Mouse (Mus musculus) retina, adult 2 months (tissue): Measurements from ENCODE around the gene Serinc3.
"Not testable (repeated sequence)": the region's sequence is repeated elsewhere in the genome, so short reads cannot be mapped to it uniquely, and the experiment has no call there.

ENCODE experiments used
- DNase-seq: peaks from one replicate; pipeline ENCODE4 v3.0.0-alpha.2; 2012; ENCODE audit warnings: low read depth, low spot score

Gene Serinc3

GRCm38 (mm10) chr2:163644575-163645385 lies at the start of gene Serinc3:
Gene Serinc3, minus strand, starts transcription at chr2:163645131.
- DNase-seq, result peak; percentile 95

DNA sequence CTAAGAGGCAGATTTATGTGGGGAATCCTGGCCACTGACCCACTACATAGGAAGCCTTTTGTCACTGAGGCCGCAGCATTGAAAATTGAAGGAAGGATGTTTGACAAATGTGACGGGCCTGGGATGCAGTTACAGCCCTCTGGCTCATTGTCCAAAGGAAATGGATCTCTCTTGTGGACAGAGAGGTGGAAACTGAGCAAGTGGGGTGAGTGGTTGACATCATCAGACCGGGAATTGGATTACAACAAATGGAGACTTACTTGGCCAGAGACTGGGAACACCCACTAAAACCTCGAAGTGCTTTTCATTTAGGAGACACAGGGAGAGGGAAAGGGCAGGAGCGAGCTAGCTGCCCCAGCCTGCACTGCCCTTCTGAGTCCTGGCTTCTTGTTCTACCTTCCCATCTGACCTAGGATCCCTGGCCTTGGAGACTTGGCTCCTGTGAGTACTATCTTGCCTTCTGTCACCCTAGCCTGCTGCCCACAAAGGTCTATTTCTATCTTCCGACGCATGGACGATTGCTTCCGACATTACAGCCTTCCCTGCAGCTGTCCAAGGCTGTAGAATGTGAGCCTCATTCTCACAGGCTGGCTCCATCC lies 48.9 kb upstream of the Serinc3 start:
- no peak for DNase-seq

DNA sequence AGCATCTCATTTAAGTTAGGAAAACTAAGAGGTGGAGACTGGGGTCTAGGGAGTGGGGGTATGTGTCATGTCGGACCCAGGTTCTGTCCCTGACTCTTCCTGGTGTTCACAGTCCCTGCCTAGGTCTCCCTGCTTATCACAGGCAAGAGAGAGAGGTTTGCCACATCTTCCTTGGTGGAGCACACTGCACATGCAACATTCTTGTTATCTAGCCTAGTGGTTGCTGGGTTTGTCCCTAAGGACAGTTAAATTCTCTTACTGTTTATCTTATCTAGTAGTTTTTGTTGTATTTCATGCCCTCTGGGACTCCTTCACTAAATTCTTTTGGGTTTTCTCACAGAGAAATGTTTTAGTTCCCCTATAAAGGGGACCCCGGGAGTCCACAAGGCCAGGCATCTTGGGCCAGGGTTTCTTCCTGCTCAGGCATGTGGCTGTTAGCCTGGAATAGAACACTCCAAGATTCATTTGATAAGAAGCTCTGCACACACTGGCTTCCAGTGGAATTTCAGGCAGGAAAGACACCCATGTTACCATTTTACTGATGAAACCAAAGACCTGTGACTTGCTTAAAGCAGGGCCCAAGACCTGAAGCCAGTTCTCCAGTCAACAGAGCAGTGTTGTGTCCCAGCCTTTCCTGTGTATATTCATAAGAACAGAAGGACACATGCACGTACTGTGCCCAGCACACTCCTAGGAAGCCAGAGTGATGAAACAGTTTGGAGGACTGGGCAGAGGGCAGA lies 48.1 kb upstream of the Serinc3 start:
- no peak for DNase-seq

DNA sequence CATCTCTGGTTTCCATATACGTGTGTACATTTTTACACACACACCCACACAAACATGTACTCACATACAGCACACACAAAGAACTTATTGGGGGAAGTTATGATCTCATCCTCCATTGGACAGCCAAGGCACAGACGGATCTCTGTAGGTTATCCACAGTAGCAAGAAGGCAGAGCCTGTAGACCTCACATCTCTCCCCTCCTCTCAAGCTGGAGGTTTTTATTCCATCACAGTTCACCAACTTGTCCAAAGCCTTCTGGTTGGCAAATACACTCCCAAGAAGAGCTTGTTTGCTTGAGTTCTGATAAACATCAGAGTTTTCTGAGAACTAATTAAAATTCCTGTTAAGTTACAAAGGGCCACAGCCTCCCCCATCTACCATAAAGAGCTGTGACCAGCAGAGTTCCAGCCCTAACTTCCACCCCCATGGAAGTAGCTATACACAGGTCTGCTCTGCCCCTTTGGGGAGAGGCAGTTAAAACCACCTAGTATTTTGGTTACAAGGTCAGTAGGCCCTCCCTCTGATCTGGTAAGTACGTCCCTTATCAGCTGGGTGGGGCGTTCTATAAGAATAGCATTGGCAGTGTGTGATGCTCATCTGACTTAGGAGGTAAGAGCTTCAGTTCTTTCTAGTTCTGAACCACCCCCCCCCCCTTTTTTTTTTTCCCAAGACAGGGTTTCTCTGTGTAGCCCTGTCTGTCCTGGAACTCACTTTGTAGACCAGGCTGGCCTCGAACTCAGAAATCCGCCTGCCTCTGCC lies 47.1 kb upstream of the Serinc3 start:
- no peak for DNase-seq

DNA sequence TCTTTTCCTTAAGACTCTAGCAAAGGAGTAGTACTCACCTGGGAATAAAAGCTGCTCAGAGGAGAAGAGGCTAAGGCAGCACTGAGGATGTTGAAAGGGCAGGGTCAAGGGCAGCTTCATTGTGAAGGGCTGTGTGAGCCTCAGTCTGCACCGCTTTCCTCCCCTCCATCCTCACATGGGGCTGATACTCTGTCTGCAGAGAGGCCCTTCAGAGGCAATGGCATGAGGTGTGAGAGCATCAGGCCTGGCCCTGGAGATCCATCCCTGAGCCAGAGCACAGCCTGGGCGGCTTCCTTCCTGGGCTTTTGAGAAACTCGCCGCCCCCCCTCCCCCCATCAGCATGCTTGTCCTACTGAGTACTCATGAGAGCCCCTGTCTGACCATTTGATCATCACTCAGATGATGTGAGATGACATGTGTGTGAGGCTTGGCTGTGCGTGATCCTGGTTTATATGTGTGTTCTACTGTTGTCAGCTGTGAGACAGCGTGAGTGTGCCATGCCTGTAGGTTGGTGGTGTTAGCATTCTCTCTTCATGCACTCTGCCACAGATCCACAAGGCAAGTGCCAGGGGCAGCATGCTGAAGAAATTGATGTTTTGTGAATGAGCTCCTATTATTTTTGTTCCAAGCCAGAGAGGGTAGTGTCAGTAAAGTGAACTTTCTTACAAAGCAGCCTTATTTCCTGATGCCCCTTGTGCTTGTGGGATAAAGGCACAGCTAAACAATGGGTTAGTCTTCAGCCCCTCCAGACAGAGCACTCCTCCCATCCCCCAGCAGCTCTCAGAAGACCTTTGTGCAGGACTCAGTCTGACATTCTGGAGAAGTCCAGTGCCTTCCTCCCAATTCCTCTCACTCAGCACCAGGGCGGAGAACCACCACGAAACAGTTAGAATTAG lies 45.7 kb upstream of the Serinc3 start:
- DNase-seq, result no peak

GRCm38 (mm10) chr2:163689771-163690170 lies 44.8 kb upstream of the Serinc3 start:
- no peak for DNase-seq

- not testable (repeated sequence) for DNase-seq
Observed at GRCm38 (mm10) chr2:163688377-163688776, 43.4 kb upstream of the Serinc3 start.

DNA sequence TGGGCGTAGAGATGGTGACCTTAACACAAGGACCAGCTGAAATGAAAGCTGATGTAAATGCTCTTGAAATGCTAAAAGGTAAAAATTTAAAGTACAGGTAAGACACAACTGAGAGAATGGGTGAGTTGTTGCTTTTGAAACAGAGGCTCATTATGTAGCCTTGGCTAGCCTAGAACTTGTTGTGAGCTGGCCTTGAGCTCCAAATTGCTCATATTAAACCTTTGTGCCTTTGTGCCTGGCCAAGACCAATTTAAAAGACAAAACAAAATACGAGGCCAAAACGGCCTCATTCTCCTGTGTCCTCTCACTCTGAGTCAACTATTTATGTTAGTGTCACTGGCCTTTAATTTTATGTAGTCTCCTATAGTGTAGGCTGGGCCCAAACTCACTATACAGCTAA lies 42.0 kb upstream of the Serinc3 start:
- DNase-seq, result no peak

- DNase-seq, result no peak
Observed at GRCm38 (mm10) chr2:163686233-163686632, 41.3 kb upstream of the Serinc3 start.

DNA sequence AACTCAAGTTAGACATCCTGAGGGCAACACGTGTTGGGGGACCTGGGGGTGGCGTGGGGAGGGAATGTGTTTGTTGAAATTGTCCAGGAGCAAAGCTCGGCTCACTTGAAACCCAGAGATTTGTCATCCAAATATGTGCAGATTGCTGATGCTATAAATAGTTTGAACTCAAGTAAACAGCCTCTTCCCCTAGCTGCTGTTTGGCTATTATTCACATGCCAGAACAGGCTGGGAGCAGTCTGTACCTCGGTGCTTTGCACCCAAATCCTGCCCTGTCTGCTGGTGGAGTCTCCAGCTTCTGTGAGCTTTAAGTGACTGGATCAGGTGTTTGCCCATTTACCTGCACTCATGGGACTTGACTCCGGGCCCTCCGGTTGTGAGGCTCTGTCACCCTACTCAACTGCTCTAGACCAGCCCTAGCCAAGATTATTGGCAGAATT lies 40.9 kb upstream of the Serinc3 start:
- DNase-seq, result no peak

GRCm38 (mm10) chr2:163685287-163685686 lies 40.4 kb upstream of the Serinc3 start:
- no peak for DNase-seq

- DNase-seq, result no peak
Observed at GRCm38 (mm10) chr2:163682344-163682743, 37.4 kb upstream of the Serinc3 start.

DNA sequence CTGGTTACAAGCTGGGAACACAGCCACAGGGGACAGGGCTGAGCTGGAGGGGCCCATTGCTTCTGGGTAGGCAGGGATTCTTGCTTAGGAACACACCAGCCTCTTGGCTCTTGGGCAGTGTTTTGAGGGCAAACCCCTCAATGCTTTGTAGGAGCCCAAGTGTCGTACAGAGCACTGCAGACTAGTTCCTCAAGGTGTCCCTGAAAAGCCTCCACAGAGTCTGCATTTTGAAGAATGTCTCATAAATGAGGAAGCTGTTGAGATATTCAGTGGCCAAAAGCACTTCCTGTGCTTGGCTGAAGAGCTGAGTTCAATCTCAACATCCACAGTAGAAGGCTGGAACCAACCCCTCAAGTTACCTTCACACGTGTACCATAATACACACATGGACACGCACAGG lies 31.8 kb upstream of the Serinc3 start:
- no peak for DNase-seq

DNA sequence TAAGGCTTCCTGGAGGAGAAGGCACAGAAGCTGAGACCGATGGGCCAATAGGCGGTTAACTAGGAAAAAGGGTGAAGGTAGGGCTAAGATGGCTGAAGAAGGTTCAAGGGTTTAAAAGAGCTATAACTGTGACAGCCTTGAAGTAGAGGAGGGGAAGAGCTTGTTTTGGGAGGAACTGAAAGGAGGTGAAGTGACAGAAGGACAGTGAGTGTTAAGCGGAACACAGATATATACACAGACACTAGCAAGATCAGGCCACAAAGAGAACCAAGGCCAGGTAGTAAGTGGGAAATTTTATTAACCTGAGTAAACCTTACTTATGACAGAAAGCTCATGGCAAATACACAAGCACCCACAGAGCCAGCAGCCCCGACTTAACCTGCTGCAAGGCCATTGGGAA lies 31.4 kb upstream of the Serinc3 start:
- no peak for DNase-seq

GRCm38 (mm10) chr2:163675662-163676061 lies 30.7 kb upstream of the Serinc3 start:
- no peak for DNase-seq

GRCm38 (mm10) chr2:163675144-163675619 lies 30.3 kb upstream of the Serinc3 start:
- no peak for DNase-seq

DNA sequence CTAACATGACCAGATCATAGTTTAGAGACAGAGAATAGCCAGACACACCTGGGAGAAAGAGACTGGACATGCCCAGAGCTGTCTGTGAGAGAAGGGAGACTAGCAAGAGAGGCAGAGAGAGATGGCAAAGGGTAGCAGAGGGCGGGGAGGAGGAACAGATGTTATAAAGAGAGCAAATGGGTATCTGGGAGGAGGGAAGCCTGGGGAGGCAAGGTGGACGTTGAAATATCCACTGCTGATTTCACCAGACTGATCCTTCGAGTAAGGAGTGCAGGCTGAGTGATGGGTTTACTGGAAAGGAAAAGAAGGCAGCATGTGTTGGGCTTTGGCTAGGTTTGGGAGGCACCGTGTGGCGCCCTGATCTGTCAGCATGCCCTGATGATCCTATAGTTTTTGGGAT lies 29.5 kb upstream of the Serinc3 start:
- DNase-seq, result no peak

- DNase-seq, result no peak
Observed at GRCm38 (mm10) chr2:163670872-163671594, 26.1 kb upstream of the Serinc3 start.

GRCm38 (mm10) chr2:163667045-163667444 lies 22.1 kb upstream of the Serinc3 start:
- DNase-seq, result no peak

DNA sequence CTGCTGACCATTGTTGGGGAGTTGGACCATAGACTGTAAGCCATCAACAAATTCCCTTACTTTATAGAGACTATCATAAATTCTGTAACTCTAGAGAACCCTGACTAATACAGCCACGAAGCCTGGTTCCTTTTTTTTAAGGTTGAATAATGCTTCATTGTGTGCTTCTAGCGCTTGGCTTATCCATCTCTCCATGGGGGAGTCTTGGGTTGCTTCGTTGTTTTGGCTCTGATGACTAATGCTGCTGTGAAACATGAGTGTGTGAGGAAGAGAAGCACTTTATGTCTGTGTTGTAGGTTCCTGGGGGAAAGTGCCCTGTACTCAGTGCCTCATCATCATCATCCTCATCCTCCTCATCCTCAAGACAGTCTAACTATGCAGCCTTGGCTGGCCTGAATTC lies 19.0 kb upstream of the Serinc3 start:
- DNase-seq, result no peak
